Mouse (Mus musculus) 416B (cell line): Measurements from ENCODE around the gene Dcaf15.

Experiments
- DNase-seq: peaks from one replicate; pipeline ENCODE4 v3.0.0; 2011; ENCODE audit warnings: low read depth

Gene Dcaf15

GRCm38 (mm10) chr8:84104697-84105609 is at the start of gene Dcaf15:
TSS of gene Dcaf15 (minus strand) at chr8:84104768.
- DNase-seq, result peak; percentile 100

GRCm38 (mm10) chr8:84149181-84149580 is 44.6 kb upstream of the Dcaf15 start:
- no peak for DNase-seq

- DNase-seq, result no peak
These were observed 43.9 kb upstream of the Dcaf15 start for GRCm38 (mm10) chr8:84148531-84148850.

GRCm38 (mm10) chr8:84147769-84148530 is 43.4 kb upstream of the Dcaf15 start, which contains the start of the genes Cc2d1a and 4930432K21Rik:
TSS of gene Cc2d1a (minus strand) at chr8:84147936.
TSS of gene 4930432K21Rik (plus strand) at chr8:84148025.
- peak; percentile 97 for DNase-seq

- DNase-seq, result no peak
These were observed 42.8 kb upstream of the Dcaf15 start for GRCm38 (mm10) chr8:84147324-84147766.

GRCm38 (mm10) chr8:84144636-84145245 is 40.2 kb upstream of the Dcaf15 start:
- peak; percentile 95 for DNase-seq

- no peak for DNase-seq
These were observed 36.3 kb upstream of the Dcaf15 start for GRCm38 (mm10) chr8:84140838-84141237.

- no peak for DNase-seq
These were observed 33.3 kb upstream of the Dcaf15 start for GRCm38 (mm10) chr8:84137848-84138247.

- no peak for DNase-seq
These were observed 27.7 kb upstream of the Dcaf15 start for GRCm38 (mm10) chr8:84132225-84132624.

GRCm38 (mm10) chr8:84130806-84131205 is 26.2 kb upstream of the Dcaf15 start:
- DNase-seq, result no peak

GRCm38 (mm10) chr8:84128277-84128676 is 23.7 kb upstream of the Dcaf15 start:
- peak; percentile 30 for DNase-seq

- DNase-seq, result peak; percentile 75
These were observed 22.8 kb upstream of the Dcaf15 start for GRCm38 (mm10) chr8:84127202-84127901.

- DNase-seq, result no peak
These were observed 22.2 kb upstream of the Dcaf15 start for GRCm38 (mm10) chr8:84126742-84127141.

- no peak for DNase-seq
These were observed 21.1 kb upstream of the Dcaf15 start, which contains the start of gene Podnl1 for GRCm38 (mm10) chr8:84125656-84126055. TSS of gene Podnl1 (plus strand) at chr8:84125989.

- DNase-seq, result no peak
These were observed 17.6 kb upstream of the Dcaf15 start for GRCm38 (mm10) chr8:84122151-84122550.

GRCm38 (mm10) chr8:84115646-84116045 is 11.1 kb upstream of the Dcaf15 start:
- DNase-seq, result no peak

- no peak for DNase-seq
These were observed 1.9 kb upstream of the Dcaf15 start for GRCm38 (mm10) chr8:84106216-84107040.

GRCm38 (mm10) chr8:84105676-84106075 is 1.1 kb upstream of the Dcaf15 start:
- no peak for DNase-seq

GRCm38 (mm10) chr8:84104221-84104620 is 347 bp downstream of the Dcaf15 start:
- peak; percentile 85 for DNase-seq

- peak; percentile 45 for DNase-seq
These were observed 967 bp downstream of the Dcaf15 start for GRCm38 (mm10) chr8:84103601-84104000.
